ENCODE assay signal across 14 mouse cellular contexts in genomic region chr15:77784039-77784824, GRCm38 (mm10). TPM values are rescaled to one million over a fixed set of nuclear protein-coding genes. Genes with fewer than 3 reads are reported as not detected.
A peak's percentile ranks its signal among the peaks of the same experiment; 100 is the strongest.
DNase-seq lines count a peak whose midpoint lies in the region; ATAC-seq lines count a peak whose summit lies in the region.
"Had no signal": no experiment of that assay in that cellular context is flagged by ENCODE, and none has a peak within 500 bp of the region (broad histone marks: within the 10 kb centered on the region; RNA-seq: fewer than 3 reads in every experiment).

No protein-coding gene starts in this region.

- 0 out of 2 replicates have a peak overlapping the region, but pooled peaks have one; percentile 22 for H3K27ac ChIP-seq in heart, embryonic 12.5 days (ENCODE audit: poor library complexity, severe bottlenecking)
- H3K27ac ChIP-seq in lung, embryonic 16.5 days (ENCODE audit: low read length) = no peak overlapping the region

- no peak overlapping the region for H3K4me3 ChIP-seq in heart, embryonic 12.5 days
- no peak overlapping the region for H3K4me3 ChIP-seq in lung, embryonic 16.5 days (ENCODE audit: low read length)

- no peaks in the 10 kb centered on the region for H3K4me1 ChIP-seq in heart, embryonic 12.5 days (replicated peaks)
- H3K4me1 ChIP-seq in lung, embryonic 16.5 days (replicated peaks; ENCODE audit: control insufficient read depth, insufficient read depth, low read length) = no peaks in the 10 kb centered on the region

- H3K9me3 ChIP-seq in heart, embryonic 12.5 days (replicated peaks) = no peaks in the 10 kb centered on the region
- no peaks in the 10 kb centered on the region for H3K9me3 ChIP-seq in lung, embryonic 16.5 days (ENCODE audit: control insufficient read depth, low read length)

- WGBS in heart, embryonic 12.5 days = 70% methylated on average over 22 of the region's 22 CpGs
- WGBS in lung, embryonic 16.5 days = 65% methylated on average over 22 of the region's 22 CpGs

- no peak overlapping the region for H3K9ac ChIP-seq in heart, embryonic 12.5 days
- H3K9ac ChIP-seq in lung, embryonic 16.5 days (ENCODE audit: low read length) = no peak overlapping the region

- ATAC-seq in heart, embryonic 12.5 days (ENCODE audit: insufficient number of reproducible peaks, low FRiP score) = no peak
- peak; percentile 16; the same call in 1 of the 2 replicates for ATAC-seq in lung, embryonic 16.5 days (ENCODE audit: low read depth)

- peaks cover 100% of the 10 kb centered on the region for H3K36me3 ChIP-seq in heart, embryonic 12.5 days
- peaks cover 81% of the 10 kb centered on the region for H3K36me3 ChIP-seq in lung, embryonic 16.5 days (ENCODE audit: control insufficient read depth, insufficient read depth, low read length)

- no peak overlapping the region for H3K4me2 ChIP-seq in heart, embryonic 12.5 days
- H3K4me2 ChIP-seq in lung, embryonic 16.5 days (ENCODE audit: low read depth, low read length) = no peak overlapping the region

- DNase-seq in heart, postnatal 36 days = no peak
- no peak for DNase-seq in lung, postnatal 25 days (ENCODE audit: low spot score)
- peak; percentile 74 to 87 for DNase-seq in left cerebral cortex, adult 18-20 months (ENCODE audit: low spot score in 2 of 2)
- peak; percentile 77 to 91 for DNase-seq in right cerebral cortex, postnatal 36 days (ENCODE audit: low spot score in 2 of 2)
- no peak for DNase-seq in adrenal gland, postnatal 10 days
- no peak for DNase-seq in natural killer cell, adult 2 months (ENCODE audit: low spot score in 2 of 2)
- DNase-seq: adrenal gland, postnatal 25 days; B cell, adult 2 months; heart, postnatal 10 days had no signal

- intact Hi-C loops in heart, postnatal 36 days (cut with DNase I) = no loop called here

- H3K27me3 ChIP-seq in heart, embryonic 12.5 days (replicated peaks) = no peaks in the 10 kb centered on the region
- no peaks in the 10 kb centered on the region for H3K27me3 ChIP-seq in lung, embryonic 16.5 days (ENCODE audit: control insufficient read depth, insufficient read depth, low read depth, low read length)

RNA-seq across cellular contexts. Expression of gene Apol8, which starts 27.4 kb away (rescaled TPM):
- 0.65 and 0.74 TPM in 2 replicates for polyA plus RNA-seq in heart, embryonic 12.5 days (2016; fragmentation: Nextera tagmentation; extraction: Ambion mirVana)
- total RNA-seq in heart, postnatal 36 days (2021) = not detected
- polyA plus RNA-seq in lung, embryonic 16.5 days (2015; fragmentation: Nextera tagmentation; extraction: Ambion mirVana) = 0.10 and 0.20 TPM in 2 replicates
- 1 to 10 TPM; 7.9 to 9.2 TPM for total RNA-seq in left cerebral cortex, adult 18-20 months (2021)
- under 1 TPM; 0.39 to 0.88 TPM for total RNA-seq in adrenal gland, postnatal 10 days (2021)
- total RNA-seq: adrenal gland, postnatal 25 days; heart, postnatal 10 days had no signal
- polyA plus RNA-seq: limb, embryonic 11.5 days had no signal

RNA-seq across cellular contexts. Expression of gene Apol9b, which starts 55.4 kb away (rescaled TPM):
- 0.20 and 0.22 TPM in 2 replicates for polyA plus RNA-seq in heart, embryonic 12.5 days (2016; fragmentation: Nextera tagmentation; extraction: Ambion mirVana)
- under 1 TPM; 0.46 to 0.61 TPM for total RNA-seq in heart, postnatal 36 days (2021)
- polyA plus RNA-seq in lung, embryonic 16.5 days (2015; fragmentation: Nextera tagmentation; extraction: Ambion mirVana) = 0.15 TPM in 1 of 2 replicates, not detected in the other
- total RNA-seq in left cerebral cortex, adult 18-20 months (2021) = not detected
- under 1 TPM; 0.30 to 0.42 TPM for total RNA-seq in adrenal gland, postnatal 10 days (2021)
- total RNA-seq: gastrocnemius, adult 18-20 months; heart, postnatal 10 days; megakaryocyte, adult 5-6 weeks had no signal
- polyA plus RNA-seq: limb, embryonic 11.5 days had no signal

RNA-seq across cellular contexts. Expression of gene Myh9, which starts 57.7 kb away (rescaled TPM):
- 41.9 and 42.0 TPM in 2 replicates for polyA plus RNA-seq in heart, embryonic 12.5 days (2016; fragmentation: Nextera tagmentation; extraction: Ambion mirVana)
- 100 to 1,000 TPM; 105 to 110 TPM for total RNA-seq in heart, postnatal 36 days (2021)
- 71.7 and 77.6 TPM in 2 replicates for polyA plus RNA-seq in lung, embryonic 16.5 days (2015; fragmentation: Nextera tagmentation; extraction: Ambion mirVana)
- total RNA-seq in left cerebral cortex, adult 18-20 months (2021) = 10 to 100 TPM; 74.4 to 78.9 TPM
- total RNA-seq in adrenal gland, postnatal 10 days (2021) = 100 to 1,000 TPM; 222 to 260 TPM

Comparison
In these comparisons a context has a peak if more than half of its experiments do, and no peak if none do; other contexts are left out.
1. DNase-seq: peak in left cerebral cortex, adult 18-20 months (2 of 2) and right cerebral cortex, postnatal 36 days (2 of 2); none in heart, postnatal 36 days (0 of 2), lung, postnatal 25 days (single experiment), adrenal gland, postnatal 10 days (single experiment) and natural killer cell, adult 2 months (0 of 2).
2. RNA of gene Apol8, which starts 27.4 kb away (total RNA-seq): 7.9 to 9.2 TPM in left cerebral cortex, adult 18-20 months; 0.39 to 0.88 TPM in adrenal gland, postnatal 10 days and not detected in heart, postnatal 36 days; every median in the first group is over 4 times any median in the second.